Mouse (Mus musculus): ENCODE results near the gene Tmem150b. TPM values are rescaled to one million over a fixed set of nuclear protein-coding genes. Genes with fewer than 3 reads are reported as not detected.

The Tmem150b gene
- polyA plus RNA-seq, 1 experiment, result 0.04 TPM

DNA sequence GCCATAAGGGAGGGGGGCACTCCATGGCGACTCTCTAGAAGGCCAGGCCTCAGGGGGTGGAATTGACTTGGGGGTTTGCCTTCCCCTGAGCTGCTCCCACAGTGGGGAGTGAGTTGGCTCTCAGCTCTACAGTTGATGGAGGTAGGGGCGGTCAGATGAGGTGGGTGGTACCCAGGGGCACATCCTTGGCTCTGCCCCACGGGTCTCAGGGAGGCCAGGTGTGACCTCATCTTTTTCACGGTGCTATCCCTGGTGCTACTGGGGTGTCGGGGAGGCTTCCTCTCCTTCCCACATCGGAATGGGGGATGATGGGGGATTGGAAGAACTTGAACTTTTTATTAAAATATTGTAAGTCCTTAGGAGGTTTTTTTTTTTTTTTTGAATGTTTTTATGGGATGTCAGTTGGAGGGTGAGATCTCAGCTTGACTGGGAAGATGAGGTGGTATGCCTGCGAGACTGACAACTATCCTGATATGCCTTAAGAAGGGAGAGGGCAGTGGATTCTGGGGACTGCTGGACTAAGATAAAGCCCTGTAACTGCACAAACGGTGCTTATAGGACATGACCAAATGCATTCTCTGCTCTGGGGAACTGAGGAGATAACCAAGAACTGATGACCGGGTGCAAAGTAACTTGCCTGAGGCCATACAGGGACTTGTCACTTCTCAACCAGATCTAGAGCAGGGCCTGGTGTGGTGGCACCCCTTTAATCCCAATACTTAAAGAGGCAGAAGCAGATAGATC, 22.3 kb upstream of the Tmem150b start:
- no peak overlapping the region for H3K4me2 ChIP-seq (ENCODE audit: low read depth)
- no peaks in the 10 kb centered on the region for H3K36me3 ChIP-seq (ENCODE audit: control insufficient read depth, insufficient read depth)
- no peaks in the 10 kb centered on the region for H3K27me3 ChIP-seq (ENCODE audit: control insufficient read depth, insufficient read depth, insufficient read length)
- no peak overlapping the region for H3K4me3 ChIP-seq
- no peaks in the 10 kb centered on the region for H3K79me2 ChIP-seq (ENCODE audit: control insufficient read depth, insufficient read depth)
- H3ac ChIP-seq (ENCODE audit: control insufficient read depth, insufficient read length), result no peak overlapping the region
- TF ChIP-seq E2F4 (IDR thresholded peaks at IDR 0.05; ENCODE audit: insufficient read depth) (no peak), MAX (IDR thresholded peaks at IDR 0.05; ENCODE audit: low read depth) (no peak), CEBPB (IDR thresholded peaks at IDR 0.05; ENCODE audit: insufficient read depth, poor library complexity, severe bottlenecking) (no peak), REST (IDR thresholded peaks at IDR 0.05; ENCODE audit: insufficient read depth, insufficient read length) (no peak), MYOD1 (IDR thresholded peaks at IDR 0.05; ENCODE audit: control insufficient read depth in 1 of 3, insufficient read length in 2 of 3, low read depth in 2 of 3) (no peak), TCF12 (IDR thresholded peaks at IDR 0.05; ENCODE audit: insufficient read depth, poor library complexity, severe bottlenecking) (no peak), TCF3 (IDR thresholded peaks at IDR 0.05; ENCODE audit: insufficient read length, low read depth) (no peak), USF1 (IDR thresholded peaks at IDR 0.05; ENCODE audit: low read depth) (no peak), MYOG (IDR thresholded peaks at IDR 0.05; ENCODE audit: control insufficient read depth in 1 of 3, insufficient read depth in 1 of 3, insufficient read length in 2 of 3, low read depth in 2 of 3) (no peak), POLR2AphosphoS2 (IDR thresholded peaks at IDR 0.05; ENCODE audit: insufficient read length, low read depth) (no peak), POLR2A (IDR thresholded peaks at IDR 0.05; ENCODE audit: insufficient read length, low read depth) (no peak), SRF (IDR thresholded peaks at IDR 0.05; ENCODE audit: control insufficient read depth, insufficient read length, low read depth) (no peak)

DNA sequence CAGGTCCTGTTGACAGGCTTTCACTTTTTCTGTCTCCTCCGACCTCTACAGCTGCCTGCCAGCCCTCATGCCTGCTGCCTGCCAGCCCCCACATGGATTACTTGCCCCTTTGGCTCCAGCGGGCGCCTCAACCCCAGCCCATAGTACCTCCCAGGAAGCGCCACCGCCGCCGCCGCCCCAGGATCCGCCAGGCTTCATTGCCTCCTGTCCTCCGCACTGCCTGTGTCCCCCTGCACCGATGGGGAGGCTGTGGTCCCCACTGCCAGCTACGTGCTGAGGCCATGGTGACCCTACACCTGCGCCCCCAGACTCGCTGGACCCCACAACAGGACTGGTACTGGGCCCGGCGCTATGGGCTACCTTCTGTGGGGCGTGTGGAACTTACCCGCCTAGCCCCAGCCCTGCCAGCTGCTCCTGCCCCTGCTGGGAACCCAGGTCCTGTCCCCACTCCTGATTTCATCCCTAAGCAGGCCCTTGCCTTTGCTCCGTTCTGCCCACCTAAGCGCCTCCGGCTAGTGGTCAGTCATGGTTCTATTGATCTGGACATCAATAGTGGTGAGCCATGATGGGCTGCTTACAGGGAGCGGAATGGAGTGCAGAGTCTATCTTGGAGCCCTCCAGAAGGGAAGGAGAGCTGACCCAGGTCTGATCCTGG, 21.4 kb upstream of the Tmem150b start:
- TF ChIP-seq POLR2AphosphoS2 (IDR thresholded peaks at IDR 0.05; ENCODE audit: insufficient read length, low read depth) (no peak), SRF (IDR thresholded peaks at IDR 0.05; ENCODE audit: control insufficient read depth, insufficient read length, low read depth) (no peak), E2F4 (IDR thresholded peaks at IDR 0.05; ENCODE audit: insufficient read depth) (no peak), TCF3 (IDR thresholded peaks at IDR 0.05; ENCODE audit: insufficient read length, low read depth) (no peak), USF1 (IDR thresholded peaks at IDR 0.05; ENCODE audit: low read depth) (no peak), CEBPB (IDR thresholded peaks at IDR 0.05; ENCODE audit: insufficient read depth, poor library complexity, severe bottlenecking) (no peak), MYOG (IDR thresholded peaks at IDR 0.05; ENCODE audit: control insufficient read depth in 1 of 3, insufficient read depth in 1 of 3, insufficient read length in 2 of 3, low read depth in 2 of 3) (no peak), MAX (IDR thresholded peaks at IDR 0.05; ENCODE audit: low read depth) (no peak)

DNA sequence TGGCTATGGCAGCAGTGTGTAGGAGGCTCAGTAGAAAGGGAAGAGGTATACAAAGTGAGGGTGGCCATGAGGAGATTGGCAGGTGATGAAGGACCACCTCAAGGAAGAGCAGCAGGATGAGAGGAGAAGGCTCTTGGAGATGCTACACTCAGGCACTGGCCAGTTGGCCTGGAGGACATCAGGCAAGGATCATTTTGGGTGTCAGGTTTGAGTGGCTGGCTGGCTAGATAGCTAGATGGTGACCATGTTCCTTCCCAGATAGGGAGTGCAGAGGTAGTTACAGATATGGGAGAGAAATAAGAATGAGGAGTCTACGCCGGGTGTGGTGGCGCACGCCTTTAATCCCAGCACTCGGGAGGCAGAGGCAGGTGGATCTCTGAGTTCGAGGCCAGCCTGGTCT, 19.8 kb upstream of the Tmem150b start:
- no peak for TF ChIP-seq POLR2AphosphoS2 (IDR thresholded peaks at IDR 0.05; ENCODE audit: insufficient read length, low read depth)
- TF ChIP-seq CEBPB (IDR thresholded peaks at IDR 0.05; ENCODE audit: insufficient read depth, poor library complexity, severe bottlenecking), result no peak
- no peak for TF ChIP-seq MYOG (IDR thresholded peaks at IDR 0.05; ENCODE audit: control insufficient read depth in 1 of 3, insufficient read depth in 1 of 3, insufficient read length in 2 of 3, low read depth in 2 of 3)
- no peak for TF ChIP-seq USF1 (IDR thresholded peaks at IDR 0.05; ENCODE audit: low read depth)
- TF ChIP-seq E2F4 (IDR thresholded peaks at IDR 0.05; ENCODE audit: insufficient read depth), result no peak
- TF ChIP-seq REST (IDR thresholded peaks at IDR 0.05; ENCODE audit: insufficient read depth, insufficient read length), result no peak
- TF ChIP-seq SRF (IDR thresholded peaks at IDR 0.05; ENCODE audit: control insufficient read depth, insufficient read length, low read depth), result no peak
- TF ChIP-seq POLR2A (IDR thresholded peaks at IDR 0.05; ENCODE audit: insufficient read length, low read depth), result no peak
- TF ChIP-seq TCF12 (IDR thresholded peaks at IDR 0.05; ENCODE audit: insufficient read depth, poor library complexity, severe bottlenecking), result no peak
- TF ChIP-seq TCF3 (IDR thresholded peaks at IDR 0.05; ENCODE audit: insufficient read length, low read depth), result no peak
- no peak for TF ChIP-seq MAX (IDR thresholded peaks at IDR 0.05; ENCODE audit: low read depth)
- TF ChIP-seq MYOD1 (IDR thresholded peaks at IDR 0.05; ENCODE audit: control insufficient read depth in 1 of 3, insufficient read length in 2 of 3, low read depth in 2 of 3), result no peak
- no peaks in the 10 kb centered on the region for H3K27me3 ChIP-seq (ENCODE audit: control insufficient read depth, insufficient read depth, insufficient read length)
- H3ac ChIP-seq (ENCODE audit: control insufficient read depth, insufficient read length), result no peak overlapping the region
- H3K36me3 ChIP-seq (ENCODE audit: control insufficient read depth, insufficient read depth), result no peaks in the 10 kb centered on the region
- H3K4me2 ChIP-seq (ENCODE audit: low read depth), result no peak overlapping the region
- peaks cover 5% of the 10 kb centered on the region for H3K79me2 ChIP-seq (ENCODE audit: control insufficient read depth, insufficient read depth)
- no peak overlapping the region for H3K4me3 ChIP-seq

More for the DNA sequence above, 21.4 kb upstream of the Tmem150b start:
- Histone ChIP-seq H3K36me3 (ENCODE audit: control insufficient read depth, insufficient read depth) (no peaks in the 10 kb centered on the region), H3K79me2 (ENCODE audit: control insufficient read depth, insufficient read depth) (no peaks in the 10 kb centered on the region), H3ac (ENCODE audit: control insufficient read depth, insufficient read length) (no peak overlapping the region), H3K4me2 (ENCODE audit: low read depth) (no peak overlapping the region), H3K4me3 (no peak overlapping the region), H3K27me3 (ENCODE audit: control insufficient read depth, insufficient read depth, insufficient read length) (no peaks in the 10 kb centered on the region)

DNA sequence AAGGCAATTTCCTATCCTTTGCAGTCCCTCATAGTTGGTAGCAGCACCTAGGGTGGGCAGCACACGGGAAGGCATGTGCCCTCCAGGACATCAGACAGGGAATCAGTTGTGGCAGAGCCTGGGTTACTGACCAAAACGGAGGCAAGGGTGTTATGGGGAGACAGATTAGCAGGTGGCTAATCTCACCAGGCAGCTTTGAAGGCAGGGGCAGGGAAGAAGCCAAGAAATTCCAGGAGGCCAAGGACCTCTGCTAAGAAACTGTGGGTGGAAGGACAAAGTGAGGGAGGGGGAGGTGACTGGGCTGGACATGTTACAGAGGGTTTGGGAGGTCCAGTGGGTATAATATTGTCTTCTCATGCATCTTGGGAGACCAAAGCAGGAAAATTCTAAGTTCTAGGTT, 18.3 kb upstream of the Tmem150b start:
- Histone ChIP-seq H3K4me3 (no peak overlapping the region), H3K36me3 (ENCODE audit: control insufficient read depth, insufficient read depth) (no peaks in the 10 kb centered on the region), H3K27me3 (ENCODE audit: control insufficient read depth, insufficient read depth, insufficient read length) (no peaks in the 10 kb centered on the region), H3K79me2 (ENCODE audit: control insufficient read depth, insufficient read depth) (peaks cover 5% of the 10 kb centered on the region), H3ac (ENCODE audit: control insufficient read depth, insufficient read length) (no peak overlapping the region), H3K4me2 (ENCODE audit: low read depth) (no peak overlapping the region)
- TF ChIP-seq POLR2AphosphoS2 (IDR thresholded peaks at IDR 0.05; ENCODE audit: insufficient read length, low read depth), result no peak
- no peak for TF ChIP-seq MYOD1 (IDR thresholded peaks at IDR 0.05; ENCODE audit: control insufficient read depth in 1 of 3, insufficient read length in 2 of 3, low read depth in 2 of 3)
- no peak for TF ChIP-seq CEBPB (IDR thresholded peaks at IDR 0.05; ENCODE audit: insufficient read depth, poor library complexity, severe bottlenecking)
- no peak for TF ChIP-seq TCF12 (IDR thresholded peaks at IDR 0.05; ENCODE audit: insufficient read depth, poor library complexity, severe bottlenecking)
- no peak for TF ChIP-seq TCF3 (IDR thresholded peaks at IDR 0.05; ENCODE audit: insufficient read length, low read depth)
- TF ChIP-seq USF1 (IDR thresholded peaks at IDR 0.05; ENCODE audit: low read depth), result no peak
- no peak for TF ChIP-seq MAX (IDR thresholded peaks at IDR 0.05; ENCODE audit: low read depth)
- no peak for TF ChIP-seq MYOG (IDR thresholded peaks at IDR 0.05; ENCODE audit: control insufficient read depth in 1 of 3, insufficient read depth in 1 of 3, insufficient read length in 2 of 3, low read depth in 2 of 3)
- no peak for TF ChIP-seq POLR2A (IDR thresholded peaks at IDR 0.05; ENCODE audit: insufficient read length, low read depth)
- no peak for TF ChIP-seq REST (IDR thresholded peaks at IDR 0.05; ENCODE audit: insufficient read depth, insufficient read length)
- no peak for TF ChIP-seq SRF (IDR thresholded peaks at IDR 0.05; ENCODE audit: control insufficient read depth, insufficient read length, low read depth)
- no peak for TF ChIP-seq E2F4 (IDR thresholded peaks at IDR 0.05; ENCODE audit: insufficient read depth)
